Mouse (Mus musculus): ENCODE measurements around the gene 2310011J03Rik.

DNA sequence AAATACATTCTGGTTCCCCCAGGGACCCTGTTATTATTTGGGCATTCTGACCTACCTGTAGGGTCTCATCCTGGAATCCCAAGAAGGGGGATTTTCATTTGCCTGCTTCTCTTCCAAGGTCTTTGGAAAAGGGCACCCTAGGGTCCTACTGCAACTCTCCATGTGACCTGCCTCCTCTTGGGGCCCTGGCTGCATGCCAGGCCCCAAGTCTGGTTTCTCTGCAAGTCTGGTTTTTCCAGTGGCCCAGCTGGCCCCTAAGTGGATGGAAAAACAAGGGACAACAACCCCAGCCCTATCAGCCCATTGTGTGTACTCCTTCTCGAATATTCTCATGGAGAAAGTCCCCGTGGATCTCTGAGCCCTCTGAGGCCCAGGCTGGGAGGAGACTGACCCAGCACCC, 10.6 kb upstream of the 2310011J03Rik start:
- no peak for TF ChIP-seq NELFE (IDR thresholded peaks at IDR 0.05; ENCODE audit: low read depth, low read length)
- no peak for TF ChIP-seq MAFK (IDR thresholded peaks at IDR 0.05; ENCODE audit: insufficient replicate concordance, low read length)
- no peak for TF ChIP-seq CTCF (conservative IDR thresholded peaks at IDR 0.05 in 1 of 2, IDR thresholded peaks at IDR 0.05 in 1 of 2; ENCODE audit: low read depth in 2 of 2, low read length in 2 of 2)
- no peak for TF ChIP-seq ZMIZ1 (IDR thresholded peaks at IDR 0.05; ENCODE audit: low read depth, low read length)
- no peak for TF ChIP-seq POLR2A (IDR thresholded peaks at IDR 0.05; ENCODE audit: low read depth, low read length)
- no peak for TF ChIP-seq JUND (conservative IDR thresholded peaks at IDR 0.05; ENCODE audit: low read depth, low read length)
- no peak for TF ChIP-seq JUN (IDR thresholded peaks at IDR 0.05; ENCODE audit: insufficient read depth, low read depth, low read length)
- TF ChIP-seq USF1 (IDR thresholded peaks at IDR 0.05; ENCODE audit: low read depth, low read length): no peak

Measured in CH12.LX (cell line).